Mouse (Mus musculus) liver, adult 2 months (tissue): ENCODE data around the gene Cnnm1. TPM values are rescaled to one million over a fixed set of nuclear protein-coding genes. Genes with fewer than 3 reads are reported as not detected.

Source experiments
- DNase-seq: peaks from one replicate; pipeline ENCODE4 v3.0.0-alpha.2; 2011; ENCODE audit warnings: low read depth, low spot score; ENCODE audit errors: extremely low read depth
- H3K27ac ChIP-seq: fragments of 200-500 bp; replicated peaks from 2 replicates; pipeline ENCODE4 v1.5.1; 2012; ENCODE audit warnings: low read depth, mild to moderate bottlenecking, control low read depth, inconsistent platforms, low read length; ENCODE audit not compliant: insufficient read depth
- H3K27me3 ChIP-seq: fragments of 200-500 bp; 2 replicates; pipeline ENCODE4 v1.6.1; 2012; ENCODE audit warnings: mild to moderate bottlenecking, moderate library complexity, low read length, inconsistent platforms; ENCODE audit not compliant: control insufficient read depth, insufficient read depth
- H3K36me3 ChIP-seq: fragments of 200-500 bp; 2 replicates; pipeline ENCODE4 v1.6.1; 2012; ENCODE audit warnings: low read length, inconsistent platforms; ENCODE audit not compliant: control insufficient read depth, insufficient read depth
- H3K4me1 ChIP-seq: fragments of 200-500 bp; 2 replicates; pipeline ENCODE4 v1.6.1; 2011; ENCODE audit warnings: low read length; ENCODE audit not compliant: control insufficient read depth, insufficient read depth
- H3K4me3 ChIP-seq: fragments of 200-500 bp; 2 replicates; pipeline ENCODE4 v1.5.1; 2011; ENCODE audit warnings: low read depth, mild to moderate bottlenecking, control low read depth, low read length, moderate library complexity; ENCODE audit not compliant: insufficient read depth
- H3K79me2 ChIP-seq: fragments of 200-500 bp; 2 replicates; pipeline ENCODE4 v1.6.1; 2012; ENCODE audit warnings: inconsistent platforms, mild to moderate bottlenecking, low read length, moderate library complexity; ENCODE audit not compliant: control insufficient read depth, insufficient read depth
- H3K9ac ChIP-seq: fragments of 200-500 bp; 2 replicates; pipeline ENCODE4 v1.6.1; 2012; ENCODE audit warnings: low read depth, mild to moderate bottlenecking, control low read depth, inconsistent platforms, low read length
- CTCF ChIP-seq: fragments of 200-500 bp; IDR thresholded peaks from 2 replicates; pipeline ENCODE4 v1.5.1; 2011; ENCODE audit warnings: low read depth, low read length, control low read depth
- POLR2A ChIP-seq: fragments of 200-500 bp; IDR thresholded peaks from 2 replicates; pipeline ENCODE4 v1.6.1; 2011; ENCODE audit warnings: low read length, control low read depth; ENCODE audit not compliant: insufficient read depth; ENCODE audit errors: extremely low read depth
- WGBS: fragments of 180-500 bp; shearing (Covaris S2); methylation state at CpG from one replicate; pipeline ENCODE4 v1.1.7; 2018; 5-methylcytosine and 5-hydroxymethylcytosine counted together
- polyA plus RNA-seq: library from polyadenylated mRNA; depleted of rRNA; stranded (reverse); fragments of >200 nt; gene quantifications from 2 replicates; pipeline ENCODE4 v1.2.3, GENCODE M21; 2012
- total RNA-seq: library from RNA; depleted of rRNA; stranded (reverse); fragments of >200 nt; gene quantifications from 2 replicates; pipeline ENCODE4 v1.2.3, GENCODE M21; 2014

The Cnnm1 gene
- total and polyA plus RNA-seq, 2 experiments, result 0.11 to 0.18 TPM

- Histone ChIP-seq H3K36me3 (no peaks in the 10 kb centered on the region), H3K9ac (no peak overlapping the region), H3K79me2 (no peaks in the 10 kb centered on the region), H3K4me1 (peaks cover 5% of the 10 kb centered on the region; the same call in 1 of the 2 replicates), H3K27me3 (no peaks in the 10 kb centered on the region), H3K4me3 (no peak overlapping the region), H3K27ac (no peak overlapping the region)
- DNase-seq, result no peak
- TF ChIP-seq POLR2A (no peak), CTCF (no peak)
- 94% methylated on average over 12 of the region's 12 CpGs for WGBS
These were observed 20.2 kb downstream of the Cnnm1 start for GRCm38 (mm10) chr19:43460481-43460880.

- no peak overlapping the region for H3K9ac ChIP-seq
- TF ChIP-seq POLR2A (no peak), CTCF (no peak)
- WGBS, result 60% methylated on average over 3 of the region's 3 CpGs
- H3K27me3 ChIP-seq, result no peaks in the 10 kb centered on the region
- peak; percentile 73 for DNase-seq
- H3K36me3 ChIP-seq, result no peaks in the 10 kb centered on the region
- peaks cover 5% of the 10 kb centered on the region; the same call in 1 of the 2 replicates for H3K4me1 ChIP-seq
- H3K79me2 ChIP-seq, result no peaks in the 10 kb centered on the region
- H3K27ac ChIP-seq, result peak overlapping the region; percentile 57; the same call in 1 of the 2 replicates
- H3K4me3 ChIP-seq, result no peak overlapping the region
These were observed 21.9 kb downstream of the Cnnm1 start for GRCm38 (mm10) chr19:43462141-43462540.

GRCm38 (mm10) chr19:43463546-43464293, 23.5 kb downstream of the Cnnm1 start:
- H3K27ac ChIP-seq, result peak overlapping the region; percentile 96
- H3K4me3 ChIP-seq, result no peak overlapping the region
- H3K9ac ChIP-seq, result no peak overlapping the region
- no peak for TF ChIP-seq CTCF
- TF ChIP-seq POLR2A, result no peak
- peaks cover 8% of the 10 kb centered on the region; the same call in 1 of the 2 replicates for H3K4me1 ChIP-seq
- H3K36me3 ChIP-seq, result no peaks in the 10 kb centered on the region
- DNase-seq, result peak; percentile 99
- 29% methylated on average over 7 of the region's 7 CpGs for WGBS
- H3K79me2 ChIP-seq, result no peaks in the 10 kb centered on the region
- H3K27me3 ChIP-seq, result no peaks in the 10 kb centered on the region

- H3K27me3 ChIP-seq, result no peaks in the 10 kb centered on the region
- no peak overlapping the region for H3K4me3 ChIP-seq
- 20% methylated on average over 3 of the region's 3 CpGs for WGBS
- H3K79me2 ChIP-seq, result no peaks in the 10 kb centered on the region
- DNase-seq, result no peak
- H3K36me3 ChIP-seq, result no peaks in the 10 kb centered on the region
- TF ChIP-seq POLR2A, result no peak
- no peak for TF ChIP-seq CTCF
- H3K4me1 ChIP-seq, result peaks cover 8% of the 10 kb centered on the region; the same call in 1 of the 2 replicates
- H3K27ac ChIP-seq, result peak overlapping the region; percentile 90
- H3K9ac ChIP-seq, result no peak overlapping the region
These were observed 24.1 kb downstream of the Cnnm1 start for GRCm38 (mm10) chr19:43464294-43464687.

- WGBS, result 89% methylated on average over 11 of the region's 11 CpGs
- Histone ChIP-seq H3K4me1 (peaks cover 8% of the 10 kb centered on the region; the same call in 1 of the 2 replicates), H3K4me3 (no peak overlapping the region), H3K36me3 (no peaks in the 10 kb centered on the region), H3K9ac (no peak overlapping the region), H3K27ac (no peak overlapping the region), H3K79me2 (no peaks in the 10 kb centered on the region), H3K27me3 (no peaks in the 10 kb centered on the region)
- DNase-seq, result no peak
- TF ChIP-seq CTCF (no peak), POLR2A (no peak)
These were observed 24.8 kb downstream of the Cnnm1 start for GRCm38 (mm10) chr19:43465076-43465475.

GRCm38 (mm10) chr19:43465601-43466255, 25.5 kb downstream of the Cnnm1 start:
- no peak overlapping the region for H3K9ac ChIP-seq
- no peak overlapping the region for H3K4me3 ChIP-seq
- H3K36me3 ChIP-seq, result no peaks in the 10 kb centered on the region
- H3K27me3 ChIP-seq, result no peaks in the 10 kb centered on the region
- 94% methylated on average over 14 of the region's 14 CpGs for WGBS
- peaks cover 8% of the 10 kb centered on the region; the same call in 1 of the 2 replicates for H3K4me1 ChIP-seq
- no peak for TF ChIP-seq POLR2A
- TF ChIP-seq CTCF, result no peak
- H3K79me2 ChIP-seq, result no peaks in the 10 kb centered on the region
- H3K27ac ChIP-seq, result no peak overlapping the region
- DNase-seq, result no peak
